Mouse (Mus musculus) lung, postnatal 4 days (tissue): ENCODE data around the gene Plek.

Source experiments
- DNase-seq, 2 experiments: peaks; one replicate each; pipeline ENCODE4 v3.0.0; 2021

Gene Plek

DNA sequence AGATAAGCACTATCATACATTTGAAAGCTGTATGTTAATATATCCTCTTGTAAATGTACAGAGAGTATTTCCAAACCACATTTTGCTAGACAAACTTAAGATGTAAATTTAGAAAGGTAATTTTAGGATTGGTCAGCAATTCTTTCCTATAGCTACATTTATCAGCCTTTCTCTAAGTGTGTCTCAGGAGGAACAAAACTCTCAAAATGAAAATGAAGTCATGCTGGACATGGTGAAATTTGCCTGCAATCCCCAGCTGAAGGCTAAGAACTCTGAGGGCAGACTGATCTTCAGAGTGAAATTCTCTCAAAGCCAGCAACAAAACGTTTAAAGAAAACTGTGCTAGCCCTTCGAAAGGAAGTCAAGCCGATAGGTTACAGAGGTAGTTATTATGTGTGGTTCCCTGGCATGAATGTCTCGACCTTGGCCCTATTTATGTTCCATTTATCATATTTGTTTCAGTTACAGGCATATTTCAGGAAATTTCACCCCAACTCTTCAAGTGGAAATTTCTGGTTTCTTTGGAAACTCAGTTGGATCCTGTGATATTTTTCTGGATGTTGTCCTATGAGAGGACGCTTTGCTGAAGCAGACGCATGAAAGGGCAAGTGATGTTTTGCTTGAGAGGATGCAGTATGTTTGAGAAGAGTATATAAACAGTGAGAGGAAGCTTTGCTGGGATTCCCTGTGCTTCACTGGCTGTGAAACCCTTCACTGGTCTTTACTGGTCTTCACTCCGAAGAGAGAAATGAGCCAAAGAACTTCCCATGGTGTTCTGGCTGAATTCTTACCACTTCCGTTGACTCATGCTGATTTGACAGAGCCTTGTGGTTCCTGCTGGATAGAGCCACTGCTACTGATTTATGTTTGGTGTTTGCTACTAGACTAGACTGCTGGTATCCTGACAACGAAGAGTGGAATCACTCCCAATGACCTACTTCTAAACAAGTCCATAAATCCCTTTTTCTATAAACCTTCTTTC, 51.5 kb downstream of the Plek start:
- DNase-seq: peak in 1 of 2 experiments; percentile 3

DNA sequence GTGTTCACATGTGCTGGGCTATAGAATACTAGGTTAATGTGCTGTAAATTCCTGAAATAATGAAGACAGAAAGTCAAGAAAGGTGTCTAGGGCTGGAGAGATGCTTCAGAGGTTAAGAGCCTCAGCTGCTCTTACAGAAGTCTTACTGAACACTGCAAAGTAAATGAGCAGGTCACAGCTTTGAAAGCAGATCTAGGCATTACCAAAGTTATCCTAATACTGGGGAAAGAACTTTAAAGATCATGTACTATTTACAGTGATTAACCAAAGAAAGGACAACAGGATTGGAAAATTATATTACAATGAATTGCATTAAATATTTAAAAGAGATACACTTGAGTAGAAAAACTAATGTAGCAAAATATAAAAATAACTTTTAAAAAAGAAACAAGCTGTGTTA, 52.2 kb downstream of the Plek start:
- no peak for DNase-seq

DNA sequence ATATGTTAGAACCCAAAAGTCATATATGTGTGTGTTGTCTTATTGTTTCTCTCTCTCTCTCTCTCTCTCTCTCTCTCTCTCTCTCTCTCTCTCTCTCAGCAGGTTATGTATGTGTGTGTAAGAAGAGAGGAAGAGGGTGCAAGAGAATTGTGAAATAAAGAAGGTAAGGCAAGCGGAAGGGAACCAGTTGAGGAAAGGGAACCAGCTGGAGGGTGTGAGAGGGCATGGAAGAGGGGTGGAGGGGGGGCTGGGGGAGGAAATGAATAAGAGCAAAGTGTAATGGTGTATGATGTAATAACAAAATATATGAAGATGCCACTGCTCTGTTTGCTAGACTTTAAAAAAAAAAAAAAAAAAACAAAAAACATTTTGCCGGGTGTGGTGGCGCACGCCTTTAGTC, 52.8 kb downstream of the Plek start:
- peak in 1 of 2 experiments; percentile 2 for DNase-seq

DNA sequence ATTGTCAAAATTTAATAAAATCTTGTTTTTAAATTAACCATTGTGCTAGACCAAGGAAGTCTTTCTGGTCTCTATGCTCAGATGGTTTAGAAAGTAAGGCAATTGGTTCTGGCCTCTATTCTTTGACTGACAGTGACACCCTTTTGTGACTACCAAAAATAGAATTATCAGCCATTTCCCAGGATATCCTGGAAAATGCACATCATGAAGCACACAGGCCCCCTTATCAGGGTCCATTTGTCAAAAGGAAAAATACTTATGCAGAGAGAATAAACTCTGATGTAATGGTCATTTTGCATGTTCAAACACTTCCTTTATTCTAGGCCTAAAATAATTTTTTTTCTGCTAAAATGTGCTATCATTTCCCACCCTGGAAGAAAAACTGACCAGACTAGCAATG, 54.7 kb downstream of the Plek start:
- DNase-seq: no peak

DNA sequence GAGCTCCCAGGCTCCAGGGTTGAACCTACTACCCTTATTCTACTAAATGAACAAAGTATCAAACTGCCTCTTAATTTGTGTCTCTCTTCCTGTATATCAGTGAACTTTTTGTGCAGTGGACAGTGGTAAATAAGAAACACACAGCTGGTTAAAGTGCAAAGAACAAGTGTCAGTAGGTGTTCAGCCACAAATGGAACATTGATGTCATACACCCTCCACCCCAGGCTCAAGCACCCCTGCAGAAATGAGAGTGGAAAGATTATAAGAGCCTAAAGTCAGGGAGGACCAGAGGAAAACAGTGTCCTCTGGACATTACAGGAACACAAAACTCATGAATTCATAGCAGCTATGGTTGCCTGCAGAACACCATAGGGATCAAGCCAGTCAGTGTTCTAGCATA, 55.4 kb downstream of the Plek start:
- DNase-seq: no peak

DNA sequence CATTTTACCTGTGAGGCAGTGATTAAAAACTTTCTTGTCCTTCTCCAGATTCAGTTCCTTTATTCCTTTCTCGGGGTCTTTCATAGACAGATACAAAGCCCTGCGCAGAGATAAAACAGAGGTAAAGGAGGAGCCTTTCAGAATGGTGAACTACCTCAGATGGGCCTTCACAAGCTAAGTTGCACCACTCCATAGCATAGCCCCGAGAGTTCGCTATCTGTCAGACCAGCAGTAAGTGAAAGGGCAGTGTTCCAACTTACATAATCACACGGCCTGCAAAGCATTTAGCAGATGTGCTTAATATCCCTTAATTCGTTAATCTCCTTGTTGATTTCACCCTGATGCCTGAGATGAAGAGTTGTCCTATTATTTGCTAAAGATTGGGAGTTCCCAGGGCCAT, 59.3 kb downstream of the Plek start:
- no peak for DNase-seq

DNA sequence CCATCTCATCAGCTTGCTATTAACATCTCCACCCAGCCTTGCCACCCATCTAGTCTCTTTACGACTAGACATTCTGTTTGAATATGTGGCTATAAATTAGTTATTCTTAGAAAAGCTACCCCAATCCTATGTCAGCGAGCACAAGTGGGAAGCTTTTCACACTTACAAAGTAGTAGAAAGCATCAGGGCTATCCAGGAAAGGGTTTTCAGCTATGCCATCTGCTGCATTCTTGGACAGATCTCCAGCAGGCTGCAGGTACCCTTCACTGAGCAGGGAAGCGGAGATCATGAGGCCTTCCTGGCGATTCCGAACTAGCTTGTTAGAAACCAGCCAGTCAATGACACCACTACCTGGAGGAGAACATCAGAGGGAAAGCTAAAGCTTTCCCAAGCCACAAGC, 62.3 kb downstream of the Plek start:
- no peak for DNase-seq

DNA sequence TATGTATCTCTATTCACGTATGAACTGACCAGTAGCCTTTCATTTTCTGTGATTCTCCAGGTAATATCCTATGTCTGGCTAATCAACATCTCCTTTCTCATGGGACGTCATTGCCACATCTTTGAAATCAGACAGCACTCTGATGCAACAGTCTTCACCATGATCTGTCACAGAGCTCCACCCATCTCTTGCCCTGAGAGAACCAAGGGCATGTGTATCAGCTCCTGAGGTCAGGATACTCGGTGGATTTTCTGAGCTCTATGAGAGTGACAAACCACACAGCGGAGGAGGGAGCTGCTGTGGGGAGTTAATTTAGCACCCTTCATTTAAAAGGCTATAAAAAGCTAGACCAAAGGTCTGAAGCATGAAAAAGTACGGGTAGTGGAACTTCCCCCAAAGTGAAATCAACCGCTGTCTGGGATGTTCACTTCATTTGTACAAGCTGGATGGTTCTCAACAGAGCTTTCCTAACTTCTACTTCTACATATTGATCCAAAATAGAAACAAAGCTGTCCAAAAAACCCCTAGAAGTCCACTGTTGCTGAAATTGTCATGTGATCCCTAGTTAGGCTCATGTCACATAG, 64.3 kb downstream of the Plek start:
- DNase-seq: peak in 1 of 2 experiments; percentile 20

DNA sequence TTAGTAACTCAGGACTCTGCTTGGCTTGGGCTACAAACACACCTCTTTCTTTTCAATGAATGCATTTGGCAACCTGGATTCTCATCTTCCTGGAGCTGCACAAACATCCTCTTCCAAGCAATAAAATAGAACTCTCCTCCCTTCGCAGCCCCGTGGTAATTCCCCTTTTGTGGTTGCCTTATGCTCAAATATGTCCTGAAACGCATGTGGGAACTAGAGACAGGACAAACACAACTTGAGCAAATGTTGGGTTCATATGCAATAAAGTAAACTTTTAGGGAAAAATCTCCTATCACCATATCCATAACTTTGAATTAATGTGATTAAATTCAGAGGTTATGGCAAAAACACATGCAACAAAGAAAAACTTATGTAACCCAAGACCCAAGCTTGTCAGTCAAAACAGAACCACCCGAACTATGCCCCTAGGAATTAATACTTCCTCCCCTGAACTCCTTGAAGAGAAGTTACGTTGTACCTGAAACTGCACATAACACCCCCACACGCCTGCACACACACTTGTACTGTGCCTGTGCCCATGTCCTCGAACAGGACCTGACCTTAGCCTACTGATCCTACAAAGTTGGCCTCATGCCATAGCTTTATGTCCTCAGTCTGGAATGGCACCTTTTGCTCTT, 65.5 kb downstream of the Plek start:
- DNase-seq: no peak

DNA sequence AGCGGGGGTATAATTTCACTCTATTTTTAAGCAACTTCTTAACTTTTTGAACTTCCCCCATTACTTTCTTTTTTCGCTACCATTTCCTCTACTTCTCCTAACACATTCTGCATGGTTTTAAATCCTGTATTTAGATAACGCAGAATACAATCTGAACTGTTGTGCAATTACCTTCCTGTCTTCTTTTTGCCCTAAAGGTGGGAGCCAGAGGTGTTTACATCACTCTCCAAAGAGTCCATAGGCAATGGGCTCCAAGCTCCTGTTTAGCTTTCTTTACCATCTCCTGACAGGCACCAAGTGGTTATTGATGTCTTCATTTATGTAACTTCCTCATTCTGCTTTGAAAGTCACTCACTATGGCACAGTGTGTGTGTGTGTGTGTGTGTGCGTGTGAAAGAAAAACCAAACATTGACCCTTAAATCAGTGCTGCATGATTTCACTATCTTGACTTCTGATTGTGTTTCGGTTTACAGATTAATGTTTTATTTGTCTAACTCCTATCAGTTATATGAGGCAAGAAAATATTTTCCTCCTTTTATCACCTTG, 73.9 kb downstream of the Plek start:
- DNase-seq: no peak

DNA sequence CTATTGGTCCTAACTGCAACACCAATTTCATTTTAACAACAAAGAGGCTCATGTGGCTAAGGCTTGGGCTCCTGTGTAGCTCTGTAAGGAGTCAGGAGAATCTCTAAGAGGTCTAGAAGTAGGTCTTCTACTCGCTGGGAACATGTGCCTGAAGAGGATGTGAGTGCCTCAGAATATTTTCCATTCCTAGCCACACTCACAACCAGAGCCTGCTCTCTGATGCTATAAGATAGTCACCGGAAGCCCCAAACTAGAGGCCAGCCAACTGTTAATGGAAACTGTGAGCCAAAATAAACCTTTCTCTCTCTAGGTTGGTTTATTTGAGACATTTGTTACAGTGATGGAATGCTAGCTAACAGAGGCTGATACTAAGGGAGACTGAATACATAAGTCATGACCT, 74.6 kb downstream of the Plek start:
- DNase-seq: no peak

DNA sequence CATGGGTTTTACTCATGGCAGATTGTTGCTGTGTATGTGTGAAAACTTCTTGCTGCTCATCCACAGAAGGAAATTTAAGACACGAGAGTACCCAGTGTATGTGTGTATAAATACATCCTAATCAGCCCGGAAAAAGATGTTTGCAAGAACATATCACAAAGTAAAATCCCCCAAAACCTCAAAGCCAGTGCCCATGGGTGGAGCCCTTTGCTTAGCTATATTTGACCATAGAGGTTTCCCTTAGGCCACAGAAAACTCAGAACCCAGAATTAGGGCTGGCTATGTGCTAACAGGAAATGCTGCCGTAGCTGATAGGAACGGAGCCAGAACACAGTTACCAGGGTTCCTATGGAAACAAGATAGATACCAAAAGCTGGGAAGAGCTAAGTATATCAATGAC, 75.2 kb downstream of the Plek start:
- DNase-seq: peak; percentile 23 to 34

DNA sequence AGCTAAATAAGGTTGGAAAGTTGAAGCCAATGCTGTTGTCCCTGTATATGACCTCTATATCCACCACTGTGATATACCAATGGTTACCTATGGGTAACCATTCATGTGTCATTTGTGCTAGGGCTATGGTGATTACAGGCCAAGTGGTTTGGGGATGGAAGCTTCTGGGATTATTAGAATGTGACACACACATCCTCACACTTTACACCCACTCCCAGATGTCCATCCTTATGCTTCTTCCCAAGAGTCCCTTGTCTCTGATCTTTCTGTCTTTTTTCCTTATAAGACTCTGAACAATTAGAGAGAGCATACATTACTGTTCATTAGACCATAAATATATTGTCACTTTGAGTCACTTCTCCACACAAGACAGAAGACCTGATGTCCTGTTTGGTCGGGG, 79.1 kb downstream of the Plek start:
- no peak for DNase-seq

DNA sequence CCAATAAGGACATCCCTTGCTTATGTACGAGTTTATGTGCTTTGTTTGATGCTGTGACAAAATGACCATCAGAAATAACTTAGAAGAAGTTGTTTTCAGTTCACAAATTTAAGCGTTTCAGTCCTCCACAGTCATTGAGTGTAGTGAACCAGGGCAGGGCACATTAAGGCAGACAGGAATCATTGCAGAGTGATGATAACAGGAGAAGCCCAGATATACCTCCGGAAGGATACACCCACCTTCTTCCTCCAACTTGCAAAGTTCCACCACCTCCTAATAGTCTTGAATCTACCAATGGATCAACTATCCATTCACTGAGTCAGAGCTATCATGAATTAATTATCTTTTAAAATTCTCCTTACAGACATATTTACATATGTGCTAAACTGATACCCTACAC, 80.2 kb downstream of the Plek start:
- DNase-seq: no peak

DNA sequence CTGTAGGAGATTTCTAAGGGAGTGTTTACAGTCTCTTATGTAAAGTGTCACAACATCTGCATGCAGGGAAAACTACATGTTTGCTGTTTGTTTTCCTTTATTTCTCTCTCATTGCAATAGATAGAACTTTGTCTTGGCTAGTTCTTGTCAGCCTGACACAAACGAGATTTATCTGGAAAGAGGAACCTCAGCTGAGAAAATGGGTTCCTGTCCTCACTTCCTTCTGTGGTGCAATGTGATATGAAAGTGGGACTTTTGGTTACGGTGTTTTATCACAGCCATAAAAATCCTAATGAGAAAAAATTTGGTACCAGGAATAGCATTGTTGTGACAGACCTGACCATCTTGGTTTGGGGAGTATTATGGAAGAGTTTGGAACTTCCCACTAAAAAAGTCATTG, 82.5 kb downstream of the Plek start:
- no peak for DNase-seq

DNA sequence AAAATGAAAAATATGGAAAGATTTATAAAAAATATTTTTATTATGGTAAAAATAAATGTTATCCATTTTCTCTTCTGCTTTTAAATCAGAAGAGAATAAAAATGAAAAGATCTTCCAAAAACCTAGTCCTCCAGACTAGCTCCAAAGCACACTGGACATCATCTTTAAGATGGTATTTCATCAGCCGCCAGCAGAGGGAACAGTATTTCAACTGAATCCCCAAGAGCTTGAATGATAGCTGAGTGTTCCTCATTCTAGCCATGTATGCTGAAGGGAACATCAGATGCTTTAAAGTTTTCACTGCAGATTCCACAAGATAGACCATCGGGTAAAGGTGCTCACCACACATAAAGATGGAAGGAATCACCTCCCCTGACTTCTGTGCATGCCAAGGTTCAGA, 84.4 kb downstream of the Plek start:
- DNase-seq: peak in 1 of 2 experiments; percentile 36

DNA sequence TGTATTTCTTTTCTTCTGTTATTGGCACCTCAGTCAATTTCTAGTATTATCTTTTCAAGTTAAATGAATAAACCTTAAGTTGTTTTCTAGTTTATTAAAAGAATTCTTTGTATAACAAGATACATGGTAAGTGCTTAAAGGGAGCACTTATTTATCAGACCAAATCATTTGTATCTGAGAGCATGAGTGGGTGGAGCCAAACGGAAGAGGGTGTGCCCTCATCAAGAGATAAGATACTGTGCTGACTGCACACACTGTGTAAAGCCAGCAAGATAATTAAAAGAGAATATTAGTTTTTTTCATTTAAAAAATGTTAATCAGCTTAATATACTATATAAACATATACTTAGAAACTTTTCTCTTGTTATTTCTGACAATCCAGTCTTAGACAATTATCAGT, 93.7 kb downstream of the Plek start:
- DNase-seq: no peak

DNA sequence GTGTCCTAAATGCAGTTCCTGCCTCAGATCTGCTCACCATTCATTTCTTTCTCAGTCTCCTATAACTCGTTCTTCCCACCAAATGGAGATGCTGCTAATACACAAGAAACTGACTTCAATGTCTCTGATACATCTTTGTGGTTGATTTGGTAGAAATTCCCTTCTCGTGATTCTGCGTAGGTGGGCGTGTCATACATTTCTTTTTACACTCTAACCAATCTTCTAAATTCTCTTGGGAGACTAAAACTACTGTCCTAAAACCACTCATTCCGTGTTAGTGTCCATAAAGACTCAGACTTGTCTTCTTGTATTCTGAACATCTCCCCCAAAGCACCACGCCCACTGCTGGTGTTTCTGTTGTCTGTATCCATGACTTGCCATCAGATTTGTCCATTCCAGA, 95.2 kb downstream of the Plek start:
- DNase-seq: no peak

DNA sequence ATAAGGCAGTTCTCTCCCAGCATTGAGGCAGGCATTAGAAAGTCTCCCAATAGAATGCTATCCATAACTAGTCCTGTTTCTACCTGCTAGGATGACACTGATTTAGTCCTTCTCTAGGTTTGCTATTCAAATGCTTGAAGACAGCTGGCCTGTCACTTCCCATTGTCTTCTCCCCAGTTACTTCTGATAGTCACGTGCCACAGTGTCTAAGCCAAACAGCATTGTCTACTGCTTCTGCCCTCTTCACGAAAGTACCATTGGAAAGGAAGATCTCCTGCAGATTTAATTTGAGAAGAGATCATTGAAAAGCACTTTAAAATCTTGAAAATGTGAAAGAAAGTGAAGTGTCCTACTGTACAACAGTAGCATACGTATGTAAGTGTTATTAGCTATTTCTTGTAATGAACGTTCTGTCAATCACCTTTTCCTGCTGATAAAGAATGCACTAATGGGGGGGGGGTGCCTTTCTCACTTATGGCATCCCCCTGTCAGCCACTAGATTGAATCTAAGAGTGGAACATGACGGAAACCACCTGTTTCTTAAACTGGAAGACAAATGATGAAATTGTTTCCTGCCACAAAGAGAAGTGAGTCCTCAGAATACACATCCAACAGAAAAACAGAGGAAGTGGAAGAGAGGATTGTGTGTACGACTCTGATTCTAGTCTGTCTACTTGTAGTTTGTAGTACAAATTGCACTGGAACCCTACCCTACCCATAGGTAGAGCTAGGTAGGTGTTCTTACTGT, 95.9 kb downstream of the Plek start:
- no peak for DNase-seq

DNA sequence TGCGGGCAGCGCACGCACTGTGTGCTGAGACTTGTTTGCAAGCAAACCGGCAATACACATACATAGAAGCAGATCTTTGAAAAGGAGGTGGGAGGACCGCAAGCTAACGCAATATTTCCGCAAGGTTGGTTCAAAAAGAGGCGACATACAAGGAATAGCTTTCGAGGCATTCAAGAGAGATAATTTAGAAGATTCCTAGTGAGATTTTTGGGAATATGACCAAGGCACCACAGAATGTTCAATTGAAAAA, 100.5 kb downstream of the Plek start:
- no peak for DNase-seq

DNA sequence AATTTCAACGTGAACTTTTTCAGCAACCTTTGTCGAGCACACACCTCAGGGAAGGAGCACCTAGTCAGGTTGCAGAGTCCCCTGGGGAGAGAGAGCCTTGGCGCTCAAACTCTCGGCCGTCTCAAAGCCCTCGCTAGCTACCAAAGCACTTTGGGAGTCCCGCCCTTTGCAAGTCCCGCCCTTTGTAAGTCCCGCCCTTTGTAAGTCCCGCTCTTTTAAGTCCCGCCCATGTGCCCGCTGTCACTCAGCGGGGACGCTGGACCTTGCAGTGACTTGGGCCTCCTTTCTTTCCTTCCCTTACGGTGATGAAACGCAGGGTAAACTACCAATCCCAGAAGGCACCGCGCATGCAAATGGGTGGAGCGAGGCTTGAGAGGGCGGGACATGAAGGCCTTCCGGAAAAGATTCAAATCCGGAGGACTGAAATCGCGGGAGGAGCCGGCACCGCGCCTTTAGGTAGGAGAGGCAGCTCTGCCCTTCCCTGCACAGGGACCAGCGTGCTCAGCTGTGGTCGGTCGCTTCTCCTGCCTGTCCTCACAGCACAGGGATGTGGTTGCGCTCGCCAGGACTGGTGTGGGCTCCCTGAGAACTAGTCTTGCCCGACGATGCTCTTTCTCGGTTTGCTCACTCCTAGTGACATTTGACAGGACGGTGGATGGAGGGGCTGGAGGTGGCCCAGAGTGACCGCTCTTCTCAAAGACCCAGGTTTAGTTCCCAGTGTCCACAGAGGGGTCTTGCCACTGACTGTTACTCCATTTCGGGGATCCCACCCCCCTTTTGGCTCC, 101.0 kb downstream of the Plek start, which contains the start of gene Fbxo48:
Gene Fbxo48 (plus strand): TSS at position 400 of the 785 bp plus-strand sequence.
- peak; percentile 97 for DNase-seq

DNA sequence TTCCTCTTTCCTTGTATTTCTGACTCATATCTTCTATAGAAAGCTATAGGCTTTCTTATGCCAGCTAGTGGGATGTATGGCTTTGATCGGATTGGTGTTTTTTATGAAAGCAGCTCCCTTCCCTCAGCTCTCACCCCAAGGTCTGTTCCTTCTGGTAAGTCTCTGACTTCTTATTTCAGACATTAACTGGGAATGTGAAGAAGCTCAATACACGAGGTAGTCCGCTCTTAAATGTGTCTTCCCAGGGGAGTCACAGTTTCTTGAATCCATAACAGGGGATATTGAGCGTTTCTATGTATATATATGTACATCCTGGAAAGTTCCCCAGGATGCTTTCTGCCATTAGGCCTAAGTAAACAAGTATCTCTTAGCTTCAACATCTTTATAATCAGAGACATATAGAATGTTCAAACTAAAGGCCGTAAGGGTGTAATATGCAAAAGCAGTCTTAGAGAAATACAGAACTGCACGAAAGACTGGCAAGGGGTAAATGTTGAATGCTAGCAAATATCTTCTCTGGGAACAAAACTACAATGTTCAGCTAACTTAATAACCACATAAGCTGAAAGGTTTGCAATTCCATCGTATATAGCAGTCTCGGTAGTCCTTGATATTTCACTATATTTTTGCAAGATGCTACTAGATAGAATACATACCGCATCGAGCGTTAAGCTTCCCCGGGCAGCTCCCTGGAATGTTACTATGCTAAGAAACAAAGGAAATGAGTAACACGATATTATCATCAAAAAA, 101.8 kb downstream of the Plek start:
- DNase-seq: no peak
